Mouse (Mus musculus): ENCODE data around the gene Gm4744.
"Not testable (repeated sequence)": the region's sequence is repeated elsewhere in the genome, so short reads cannot be mapped to it uniquely, and the experiment has no call there.

DNA sequence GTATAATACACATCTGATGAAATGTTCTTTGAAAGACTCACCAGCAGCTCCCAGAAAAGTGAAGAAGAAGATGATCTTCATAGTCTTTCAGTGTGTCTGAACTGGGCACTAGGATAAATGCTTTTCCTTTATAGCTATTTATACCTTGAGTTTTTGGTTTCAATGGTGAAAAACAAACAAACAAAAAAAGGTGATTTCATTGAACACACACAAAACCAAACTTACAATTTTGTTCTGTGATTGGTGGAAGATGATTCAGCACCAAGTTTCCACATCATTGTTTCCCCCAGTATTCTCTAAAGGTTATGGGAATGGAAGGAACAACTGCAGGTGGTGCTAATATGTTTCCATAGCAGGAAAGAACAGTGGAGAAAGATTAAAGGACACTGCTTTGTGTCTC, 47.7 kb upstream of the Gm4744 start, which contains the start of gene Gm2663:
- TF ChIP-seq CHD2 (IDR thresholded peaks at IDR 0.05; ENCODE audit: low read depth, low read length); HCFC1 (IDR thresholded peaks at IDR 0.05; ENCODE audit: borderline replicate concordance, insufficient read depth, low read length); ZNF384 (IDR thresholded peaks at IDR 0.05; ENCODE audit: low read depth, low read length); MAFK (IDR thresholded peaks at IDR 0.05; ENCODE audit: insufficient read depth, low read depth, low read length); ZC3H11A (IDR thresholded peaks at IDR 0.05; ENCODE audit: borderline replicate concordance, low read depth, low read length): not testable (repeated sequence)

Measured in ES-E14 (cell line).